Mouse (Mus musculus) liver, postnatal 0 days (tissue): ENCODE data around the gene Ctsh. TPM values are rescaled to one million over a fixed set of nuclear protein-coding genes. Genes with fewer than 3 reads are reported as not detected.
A peak's percentile ranks its signal among the peaks of the same experiment; 100 is the strongest.

Source experiments
- ATAC-seq: fragments of 200-750 bp; cut with Nextera tagmentation; 2 replicates; pipeline ENCODE4 v1.8.0; 2017; ENCODE audit warnings: mild to moderate bottlenecking, moderate library complexity
- DNase-seq: peaks from one replicate; pipeline ENCODE4 v3.0.0-alpha.2; 2016
- H3K27ac ChIP-seq: fragments of 300-500 bp; sonication (generic); 2 replicates; pipeline ENCODE4 v1.5.1; 2014; ENCODE audit warnings: antibody characterized with exemption, moderate library complexity, mild to moderate bottlenecking, low read depth
- H3K27me3 ChIP-seq: fragments of 300-500 bp; sonication (generic); 2 replicates; pipeline ENCODE4 v1.6.1; 2014; ENCODE audit warnings: low read length, control low read depth, mixed read lengths; ENCODE audit not compliant: insufficient read depth
- H3K36me3 ChIP-seq: fragments of 300-500 bp; sonication (generic); replicated peaks from 2 replicates; pipeline ENCODE4 v1.6.1; 2014; ENCODE audit warnings: mild to moderate bottlenecking, control low read depth, low read length, moderate library complexity, mixed read lengths; ENCODE audit not compliant: insufficient read depth
- H3K4me1 ChIP-seq: fragments of 300-500 bp; sonication (generic); 2 replicates; pipeline ENCODE4 v1.6.1; 2014; ENCODE audit warnings: antibody characterized with exemption, mild to moderate bottlenecking, control low read depth; ENCODE audit not compliant: insufficient read depth
- H3K4me2 ChIP-seq: fragments of 300-500 bp; sonication (generic); 2 replicates; pipeline ENCODE4 v1.6.1; 2014; ENCODE audit warnings: low read depth, mild to moderate bottlenecking, low read length, moderate library complexity, mixed read lengths
- H3K4me3 ChIP-seq: fragments of 300-500 bp; sonication (generic); 2 replicates; pipeline ENCODE4 v1.5.1; 2014; ENCODE audit warnings: low read depth, low read length
- H3K9ac ChIP-seq: fragments of 300-500 bp; sonication (generic); replicated peaks from 2 replicates; pipeline ENCODE4 v1.6.1; 2014; ENCODE audit warnings: mild to moderate bottlenecking, moderate library complexity
- H3K9me3 ChIP-seq: fragments of 300-500 bp; sonication (generic); 2 replicates; pipeline ENCODE4 v1.6.1; 2016; ENCODE audit warnings: mild to moderate bottlenecking, control low read depth, low read length, mixed read lengths
- CTCF ChIP-seq: sonication (generic); IDR thresholded peaks from 2 replicates; pipeline ENCODE4 v1.5.1; 2016; ENCODE audit warnings: antibody characterized with exemption, low read depth
- EP300 ChIP-seq: IDR thresholded peaks from 2 replicates; pipeline ENCODE4 v1.6.1; 2016; ENCODE audit warnings: antibody characterized with exemption, low read depth, mild to moderate bottlenecking
- WGBS: fragments of 180-500 bp; shearing (Covaris S2); extraction: QIAGEN DNeasy Blood & Tissue Kit; methylation state at CpG from one replicate; pipeline ENCODE4 v1.1.7; 2014; ENCODE audit not compliant: insufficient replicate concordance; 5-methylcytosine and 5-hydroxymethylcytosine counted together
- polyA plus RNA-seq: library from polyadenylated mRNA; unstranded; fragments of >200 nt; fragmentation: Nextera tagmentation; extraction: Ambion mirVana; gene quantifications from 2 replicates; pipeline ENCODE4 v1.2.1, GENCODE M21; 2015

Gene Ctsh
- polyA plus RNA-seq, result 328 and 355 TPM in 2 replicates

- Histone ChIP-seq H3K4me3 (peak within 1 kb of the TSS; percentile 58), H3K4me2 (peak within 1 kb of the TSS; percentile 65), H3K4me1 (no peaks in the 10 kb centered on the region), H3K9ac (peak within 1 kb of the TSS; percentile 71), H3K27ac (peak within 1 kb of the TSS; percentile 97), H3K27me3 (no peaks in the 10 kb centered on the region), H3K36me3 (no peaks in the 10 kb centered on the region), H3K9me3 (no peaks in the 10 kb centered on the region)
- ATAC-seq (no peak), DNase-seq (no peak)
- 39% methylated on average over 2 of the region's 2 CpGs for WGBS
- TF ChIP-seq CTCF (no peak), EP300 (no peak)
These were observed at the start of gene Ctsh for GRCm38 (mm10) chr9:90053852-90054251. Gene Ctsh, plus strand, starts transcription at chr9:90054152.

- DNase-seq, result no peak
- no peaks in the 10 kb centered on the region for H3K9me3 ChIP-seq
- ATAC-seq, result no peak
- H3K4me1 ChIP-seq, result no peaks in the 10 kb centered on the region
- no peak overlapping the region for H3K27ac ChIP-seq
- H3K9ac ChIP-seq, result no peak overlapping the region
- H3K27me3 ChIP-seq, result no peaks in the 10 kb centered on the region
- WGBS, result 65% methylated on average over 3 of the region's 3 CpGs
- H3K4me3 ChIP-seq, result no peak overlapping the region
- TF ChIP-seq CTCF (no peak), EP300 (no peak)
- H3K36me3 ChIP-seq, result no peaks in the 10 kb centered on the region
- no peak overlapping the region for H3K4me2 ChIP-seq
These were observed 47.5 kb upstream of the Ctsh start for GRCm38 (mm10) chr9:90006432-90006831.

- Histone ChIP-seq H3K9me3 (no peaks in the 10 kb centered on the region), H3K27me3 (no peaks in the 10 kb centered on the region), H3K27ac (no peak overlapping the region), H3K4me1 (no peaks in the 10 kb centered on the region), H3K36me3 (no peaks in the 10 kb centered on the region), H3K4me3 (no peak overlapping the region), H3K9ac (no peak overlapping the region), H3K4me2 (no peak overlapping the region)
- ATAC-seq (no peak), DNase-seq (no peak)
- TF ChIP-seq EP300 (no peak), CTCF (no peak)
- 27% methylated on average over 2 of the region's 2 CpGs for WGBS
These were observed 46.9 kb upstream of the Ctsh start for GRCm38 (mm10) chr9:90007094-90007493.

GRCm38 (mm10) chr9:90008138-90008537, 45.8 kb upstream of the Ctsh start:
- DNase-seq (no peak), ATAC-seq (no peak)
- WGBS, result 81% methylated on average over 6 of the region's 6 CpGs
- Histone ChIP-seq H3K27me3 (no peaks in the 10 kb centered on the region), H3K4me1 (no peaks in the 10 kb centered on the region), H3K9me3 (no peaks in the 10 kb centered on the region), H3K27ac (no peak overlapping the region), H3K36me3 (no peaks in the 10 kb centered on the region), H3K4me3 (no peak overlapping the region), H3K4me2 (no peak overlapping the region), H3K9ac (no peak overlapping the region)
- no peak for TF ChIP-seq EP300
- TF ChIP-seq CTCF, result no peak

GRCm38 (mm10) chr9:90011849-90012248, 42.1 kb upstream of the Ctsh start:
- ATAC-seq (no peak), DNase-seq (no peak)
- Histone ChIP-seq H3K9ac (no peak overlapping the region), H3K27ac (no peak overlapping the region), H3K9me3 (no peaks in the 10 kb centered on the region), H3K4me3 (no peak overlapping the region), H3K27me3 (no peaks in the 10 kb centered on the region), H3K36me3 (no peaks in the 10 kb centered on the region), H3K4me2 (no peak overlapping the region), H3K4me1 (no peaks in the 10 kb centered on the region)
- WGBS, result 54% methylated on average over 2 of the region's 2 CpGs
- TF ChIP-seq EP300 (no peak), CTCF (no peak)

GRCm38 (mm10) chr9:90014649-90015048, 39.3 kb upstream of the Ctsh start:
- no peak overlapping the region for H3K27ac ChIP-seq
- 70% methylated on average over 3 of the region's 3 CpGs for WGBS
- H3K4me2 ChIP-seq, result no peak overlapping the region
- TF ChIP-seq CTCF (no peak), EP300 (no peak)
- H3K36me3 ChIP-seq, result no peaks in the 10 kb centered on the region
- DNase-seq, result no peak
- ATAC-seq, result no peak
- H3K9me3 ChIP-seq, result no peaks in the 10 kb centered on the region
- no peak overlapping the region for H3K9ac ChIP-seq
- H3K27me3 ChIP-seq, result no peaks in the 10 kb centered on the region
- no peak overlapping the region for H3K4me3 ChIP-seq
- H3K4me1 ChIP-seq, result no peaks in the 10 kb centered on the region

- no peak overlapping the region for H3K4me3 ChIP-seq
- no peaks in the 10 kb centered on the region for H3K4me1 ChIP-seq
- ATAC-seq, result no peak
- H3K4me2 ChIP-seq, result no peak overlapping the region
- no peaks in the 10 kb centered on the region for H3K36me3 ChIP-seq
- no peaks in the 10 kb centered on the region for H3K9me3 ChIP-seq
- H3K27ac ChIP-seq, result no peak overlapping the region
- TF ChIP-seq CTCF, result no peak
- TF ChIP-seq EP300, result no peak
- WGBS, result 72% methylated on average over 6 of the region's 6 CpGs
- H3K9ac ChIP-seq, result no peak overlapping the region
- DNase-seq, result no peak
- no peaks in the 10 kb centered on the region for H3K27me3 ChIP-seq
These were observed 37.7 kb upstream of the Ctsh start for GRCm38 (mm10) chr9:90016204-90016603.
